Mouse (Mus musculus) cerebellum, adult 9-10 months (tissue): ENCODE data around the gene Sh2b2.
A peak's percentile ranks its signal among the peaks of the same experiment; 100 is the strongest.

ENCODE experiments used
- DNase-seq: peaks from one replicate; pipeline ENCODE4 v3.0.0; 2022

Gene Sh2b2

GRCm38 (mm10) chr5:136179594-136179993 is 66.8 kb downstream of the Sh2b2 start:
- no peak for DNase-seq

GRCm38 (mm10) chr5:136173606-136174463 is 72.5 kb downstream of the Sh2b2 start:
- DNase-seq: peak; percentile 59

GRCm38 (mm10) chr5:136172939-136173338 is 73.4 kb downstream of the Sh2b2 start:
- no peak for DNase-seq

GRCm38 (mm10) chr5:136171363-136172341 is 74.7 kb downstream of the Sh2b2 start:
- no peak for DNase-seq

GRCm38 (mm10) chr5:136170512-136171362 is 75.6 kb downstream of the Sh2b2 start, which contains the start of gene Orai2:
Gene Orai2, minus strand, starts transcription at chr5:136170713.
- peak; percentile 84 for DNase-seq

- DNase-seq: peak; percentile 55
Measured at GRCm38 (mm10) chr5:136169626-136170511, 76.5 kb downstream of the Sh2b2 start.
